Mouse (Mus musculus): ENCODE data around the gene Faap24. TPM values are rescaled to one million over a fixed set of nuclear protein-coding genes. Genes with fewer than 3 reads are reported as not detected.

Gene Faap24
- polyA plus RNA-seq, 1 experiment: 4.8 TPM

DNA sequence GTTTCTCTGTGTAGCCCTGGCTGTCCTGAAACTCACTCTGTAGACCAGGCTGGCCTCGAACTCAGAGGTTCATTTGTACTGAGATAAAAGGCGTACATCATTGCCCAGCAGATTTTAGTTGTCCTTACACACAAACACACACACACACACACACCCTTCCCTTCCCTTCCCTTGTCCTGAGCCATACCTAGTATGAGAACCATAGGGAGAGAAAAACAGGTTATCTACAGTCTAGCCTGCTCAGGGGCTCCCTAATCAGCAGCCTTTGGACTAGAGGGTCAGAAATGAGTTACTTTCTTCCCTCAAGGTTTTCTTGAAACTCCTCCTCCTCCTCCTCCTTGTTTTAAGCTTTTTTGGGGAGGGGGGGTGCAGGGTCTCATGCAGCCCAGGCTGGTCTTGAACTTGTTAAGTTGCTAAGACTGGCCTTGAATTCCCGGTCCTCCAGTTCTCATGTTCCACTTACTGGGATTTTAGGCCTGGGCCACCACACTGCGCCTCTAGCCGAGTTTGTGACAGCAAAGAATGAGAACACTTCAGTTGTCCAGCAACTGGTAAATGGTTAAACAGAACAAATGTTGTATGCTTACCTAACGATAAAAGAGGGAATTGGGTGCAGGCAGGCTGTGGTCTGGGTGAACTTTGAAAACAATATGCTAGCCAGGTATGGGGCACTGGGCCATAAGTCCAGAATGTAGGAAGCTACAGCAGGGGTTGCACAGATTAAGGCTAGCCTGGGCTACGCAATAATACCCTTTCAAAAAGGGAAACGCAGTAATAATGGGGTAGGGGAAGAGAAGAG, 46.6 kb downstream of the Faap24 start:
- Histone ChIP-seq H3K4me1 (ENCODE audit: control insufficient read depth, insufficient read depth, low read length) (peaks cover 12% of the 10 kb centered on the region; the same call in 1 of the 2 replicates), H3K27me3 (replicated peaks; ENCODE audit: control insufficient read depth, insufficient read depth, low read length) (no peaks in the 10 kb centered on the region), H3K27ac (ENCODE audit: insufficient read depth, low read depth, low read length) (0 out of 2 replicates have a peak overlapping the region, but pooled peaks have one; percentile 39), H3K4me3 (ENCODE audit: insufficient read depth, low read depth, low read length) (no peak overlapping the region), H3K36me3 (ENCODE audit: control insufficient read depth, insufficient read depth, low read length) (no peaks in the 10 kb centered on the region)
- 60% methylated on average over 8 of the region's 8 CpGs for WGBS
- TF ChIP-seq CTCF (conservative IDR thresholded peaks at IDR 0.05; ENCODE audit: insufficient read depth, insufficient read length, low read depth, low read length): no peak
- TF ChIP-seq POLR2A (IDR thresholded peaks at IDR 0.05; ENCODE audit: low read depth, low read length): no peak
- peak; percentile 76 for DNase-seq

DNA sequence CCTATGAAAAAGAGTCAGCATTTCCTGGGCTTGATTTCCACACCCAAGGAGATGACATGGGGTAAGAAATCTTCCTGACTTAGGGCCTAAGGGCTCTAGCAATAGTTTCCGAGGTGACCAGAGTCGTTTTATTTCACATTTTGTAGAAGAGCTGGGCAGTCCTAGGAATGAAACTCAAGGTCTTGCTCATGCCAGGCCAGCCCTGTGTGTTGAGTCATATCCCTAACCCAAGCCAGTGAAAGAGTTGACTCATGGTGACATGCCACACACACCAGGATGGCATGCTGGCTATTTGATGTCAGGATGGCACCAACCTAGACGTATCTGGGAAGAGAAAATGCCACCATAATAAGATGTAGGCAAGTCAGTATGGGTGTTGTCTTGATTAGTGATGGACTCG, 47.6 kb downstream of the Faap24 start:
- Histone ChIP-seq H3K4me3 (ENCODE audit: insufficient read depth, low read depth, low read length) (no peak overlapping the region), H3K27ac (ENCODE audit: insufficient read depth, low read depth, low read length) (no peak overlapping the region), H3K36me3 (ENCODE audit: control insufficient read depth, insufficient read depth, low read length) (no peaks in the 10 kb centered on the region), H3K4me1 (ENCODE audit: control insufficient read depth, insufficient read depth, low read length) (peaks cover 7% of the 10 kb centered on the region; the same call in 1 of the 2 replicates), H3K27me3 (replicated peaks; ENCODE audit: control insufficient read depth, insufficient read depth, low read length) (no peaks in the 10 kb centered on the region)
- no peak for DNase-seq
- no peak for TF ChIP-seq POLR2A (IDR thresholded peaks at IDR 0.05; ENCODE audit: low read depth, low read length)
- no peak for TF ChIP-seq CTCF (conservative IDR thresholded peaks at IDR 0.05; ENCODE audit: insufficient read depth, insufficient read length, low read depth, low read length)
- 82% methylated on average over 4 of the region's 4 CpGs for WGBS

DNA sequence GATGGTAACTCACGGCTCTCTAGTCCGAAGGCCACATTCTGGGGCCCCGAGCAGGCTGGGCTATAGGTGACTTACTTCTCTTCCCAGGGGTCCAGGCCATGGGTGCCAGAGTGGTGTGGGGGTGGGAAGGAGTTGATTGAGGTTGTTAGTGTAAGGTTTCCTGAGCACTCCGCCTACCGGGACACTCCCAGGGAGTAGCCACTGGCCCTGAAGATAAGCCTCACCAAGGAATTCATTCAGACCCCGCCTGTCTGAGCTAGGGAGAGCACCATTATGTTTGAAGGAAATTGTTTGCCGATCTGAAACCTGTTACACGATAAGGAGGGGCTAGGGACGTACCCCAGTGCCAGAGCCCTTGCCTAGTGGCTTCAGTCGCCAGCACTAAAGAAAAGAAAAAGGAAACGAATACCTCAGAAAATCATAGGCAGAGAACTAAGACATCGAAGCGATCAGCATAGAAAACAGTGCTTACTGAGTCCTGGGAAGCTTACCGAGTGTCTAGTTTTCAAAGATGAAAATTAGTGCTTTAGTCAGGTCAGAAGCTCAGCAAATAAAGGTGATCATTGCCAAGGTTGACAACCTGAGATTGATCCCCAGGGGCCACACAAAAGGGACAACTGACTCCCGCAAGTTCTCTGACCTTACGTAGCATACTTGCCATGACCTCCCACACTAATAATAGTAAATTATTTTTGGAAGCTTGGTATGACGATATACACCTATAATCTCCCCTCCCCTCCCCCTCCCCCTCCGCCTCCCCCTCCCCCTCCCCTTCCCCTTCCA, 48.5 kb downstream of the Faap24 start:
- TF ChIP-seq CTCF (conservative IDR thresholded peaks at IDR 0.05; ENCODE audit: insufficient read depth, insufficient read length, low read depth, low read length) (no peak), POLR2A (IDR thresholded peaks at IDR 0.05; ENCODE audit: low read depth, low read length) (no peak)
- no peaks in the 10 kb centered on the region for H3K36me3 ChIP-seq (ENCODE audit: control insufficient read depth, insufficient read depth, low read length)
- DNase-seq: no peak
- H3K4me1 ChIP-seq (ENCODE audit: control insufficient read depth, insufficient read depth, low read length): peaks cover 7% of the 10 kb centered on the region; the same call in 1 of the 2 replicates
- 66% methylated on average over 17 of the region's 18 CpGs for WGBS
- H3K4me3 ChIP-seq (ENCODE audit: insufficient read depth, low read depth, low read length): no peak overlapping the region
- no peaks in the 10 kb centered on the region for H3K27me3 ChIP-seq (replicated peaks; ENCODE audit: control insufficient read depth, insufficient read depth, low read length)
- no peak overlapping the region for H3K27ac ChIP-seq (ENCODE audit: insufficient read depth, low read depth, low read length)

DNA sequence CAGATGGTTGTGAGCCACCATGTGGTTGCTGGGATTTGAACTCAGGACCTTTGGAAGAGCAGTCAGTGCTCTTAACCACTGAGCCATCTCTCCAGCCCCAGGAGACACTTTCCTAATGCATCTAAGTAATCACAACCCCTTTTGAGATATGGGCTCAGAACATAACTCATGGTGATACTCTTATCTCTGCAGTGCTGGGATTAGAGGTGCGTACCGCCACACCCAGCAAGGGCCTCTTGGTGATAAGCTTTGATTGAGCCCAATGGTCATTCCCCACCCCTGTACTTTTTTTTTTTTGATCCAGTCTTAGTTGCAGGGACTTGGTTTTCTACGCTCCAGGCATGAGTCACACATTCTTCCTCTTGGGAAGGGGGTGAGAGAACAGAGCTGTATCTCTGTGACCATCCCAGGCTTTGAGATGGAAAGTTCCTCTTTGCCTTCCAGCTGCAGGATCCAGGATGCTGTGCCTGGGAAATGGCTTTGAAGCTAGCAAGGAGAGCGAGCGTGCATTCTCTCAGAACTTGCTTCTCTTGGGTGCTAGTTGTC, 51.8 kb downstream of the Faap24 start:
- Histone ChIP-seq H3K4me3 (ENCODE audit: insufficient read depth, low read depth, low read length) (no peak overlapping the region), H3K36me3 (ENCODE audit: control insufficient read depth, insufficient read depth, low read length) (no peaks in the 10 kb centered on the region), H3K27ac (ENCODE audit: insufficient read depth, low read depth, low read length) (no peak overlapping the region), H3K27me3 (replicated peaks; ENCODE audit: control insufficient read depth, insufficient read depth, low read length) (no peaks in the 10 kb centered on the region), H3K4me1 (ENCODE audit: control insufficient read depth, insufficient read depth, low read length) (peaks cover 2% of the 10 kb centered on the region; the same call in 1 of the 2 replicates)
- DNase-seq: no peak
- WGBS: 97% methylated on average over 5 of the region's 5 CpGs
- no peak for TF ChIP-seq POLR2A (IDR thresholded peaks at IDR 0.05; ENCODE audit: low read depth, low read length)
- no peak for TF ChIP-seq CTCF (conservative IDR thresholded peaks at IDR 0.05; ENCODE audit: insufficient read depth, insufficient read length, low read depth, low read length)

DNA sequence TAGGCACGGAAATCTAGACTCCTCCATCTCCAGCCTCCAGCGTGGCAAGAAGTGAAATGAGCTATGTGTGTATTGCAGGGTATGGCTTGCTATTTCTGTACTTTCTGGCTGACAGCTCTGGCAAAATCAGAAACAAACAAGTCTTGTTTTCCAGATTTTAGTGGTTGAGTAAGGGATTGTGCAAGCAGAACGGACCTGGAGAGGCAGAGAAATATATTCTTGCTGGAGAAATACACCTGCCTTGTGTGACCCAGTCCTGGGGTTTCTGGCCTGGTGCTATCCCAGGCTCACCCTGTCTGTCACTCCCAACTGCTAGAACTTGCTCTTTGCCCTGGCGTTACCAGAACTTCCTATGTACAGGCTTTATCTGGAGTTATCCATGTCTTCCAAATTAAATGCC, 54.1 kb downstream of the Faap24 start:
- 59% methylated on average over 4 of the region's 4 CpGs for WGBS
- DNase-seq: no peak
- H3K4me3 ChIP-seq (ENCODE audit: insufficient read depth, low read depth, low read length): no peak overlapping the region
- no peaks in the 10 kb centered on the region for H3K36me3 ChIP-seq (ENCODE audit: control insufficient read depth, insufficient read depth, low read length)
- H3K27ac ChIP-seq (ENCODE audit: insufficient read depth, low read depth, low read length): 0 out of 2 replicates have a peak overlapping the region, but pooled peaks have one; percentile 13
- H3K27me3 ChIP-seq (replicated peaks; ENCODE audit: control insufficient read depth, insufficient read depth, low read length): no peaks in the 10 kb centered on the region
- no peaks in the 10 kb centered on the region; the same call in 1 of the 2 replicates for H3K4me1 ChIP-seq (ENCODE audit: control insufficient read depth, insufficient read depth, low read length)
- TF ChIP-seq CTCF (conservative IDR thresholded peaks at IDR 0.05; ENCODE audit: insufficient read depth, insufficient read length, low read depth, low read length) (no peak), POLR2A (IDR thresholded peaks at IDR 0.05; ENCODE audit: low read depth, low read length) (no peak)

Other genes with a start within 250 kb of the Faap24 start
- 2.5 and 7.0 TPM in 2 replicates for gene Slc7a10, start 210.5 kb downstream of the Faap24 start, polyA plus RNA-seq (2012; rRNA removed)
- 19.7 and 22.6 TPM in 2 replicates for gene Lrp3, start 181.3 kb downstream of the Faap24 start, polyA plus RNA-seq (2012; rRNA removed)
- 4.2 and 5.3 TPM in 2 replicates for gene Gpatch1, start 78.4 kb downstream of the Faap24 start, polyA plus RNA-seq (2012; rRNA removed)
- gene Rhpn2, start 62.7 kb downstream of the Faap24 start, polyA plus RNA-seq (2012; rRNA removed): 7.5 and 8.7 TPM in 2 replicates
- 24.4 and 29.5 TPM in 2 replicates for gene Cep89, start 199 bp upstream of the Faap24 start, polyA plus RNA-seq (2012; rRNA removed)
- gene Slc7a9, start 52.0 kb upstream of the Faap24 start, polyA plus RNA-seq (2012; rRNA removed): 329 and 355 TPM in 2 replicates
- 0.25 and 0.33 TPM in 2 replicates for gene Tdrd12, start 140.9 kb upstream of the Faap24 start, polyA plus RNA-seq (2012; rRNA removed)
- gene Nudt19, start 159.5 kb upstream of the Faap24 start, polyA plus RNA-seq (2012; rRNA removed): 170 and 255 TPM in 2 replicates
- gene Rgs9bp, start 188.7 kb upstream of the Faap24 start, polyA plus RNA-seq (2012; rRNA removed): 0.14 and 0.18 TPM in 2 replicates
- 18.3 and 19.1 TPM in 2 replicates for gene Ankrd27, start 189.4 kb upstream of the Faap24 start, polyA plus RNA-seq (2012; rRNA removed)

All from kidney, adult 2 months (tissue).